Mouse (Mus musculus) hindlimb bud, embryonic 11.5 days (tissue): ENCODE data around the gene Cpb2.

Source experiments
- DNase-seq: peaks from one replicate; pipeline ENCODE4 v3.0.0-alpha.2; 2012; ENCODE audit warnings: low read depth, low spot score; ENCODE audit errors: extremely low spot score

Gene Cpb2

DNA sequence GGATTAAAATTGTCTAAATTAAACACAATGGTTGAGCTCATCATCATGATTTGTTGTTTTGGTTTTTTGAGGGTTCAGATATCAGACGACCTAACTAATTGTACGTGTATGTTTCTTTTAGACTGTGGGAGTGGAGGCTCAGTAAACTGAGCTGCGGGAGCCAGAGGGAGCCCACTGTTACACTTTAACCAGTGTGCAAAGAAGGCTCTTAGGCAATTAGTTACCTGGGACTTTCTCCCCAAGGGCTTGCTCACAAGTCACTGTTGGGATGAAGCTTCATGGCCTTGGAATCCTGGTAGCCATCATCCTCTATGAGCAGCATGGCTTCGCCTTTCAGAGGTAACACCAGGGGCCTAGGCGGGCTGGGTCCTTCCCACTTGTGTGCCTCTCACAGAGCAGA is at the start of gene Cpb2:
Cpb2 (plus strand) TSS at position 201 of the 400 bp plus-strand sequence.
- DNase-seq: no peak

DNA sequence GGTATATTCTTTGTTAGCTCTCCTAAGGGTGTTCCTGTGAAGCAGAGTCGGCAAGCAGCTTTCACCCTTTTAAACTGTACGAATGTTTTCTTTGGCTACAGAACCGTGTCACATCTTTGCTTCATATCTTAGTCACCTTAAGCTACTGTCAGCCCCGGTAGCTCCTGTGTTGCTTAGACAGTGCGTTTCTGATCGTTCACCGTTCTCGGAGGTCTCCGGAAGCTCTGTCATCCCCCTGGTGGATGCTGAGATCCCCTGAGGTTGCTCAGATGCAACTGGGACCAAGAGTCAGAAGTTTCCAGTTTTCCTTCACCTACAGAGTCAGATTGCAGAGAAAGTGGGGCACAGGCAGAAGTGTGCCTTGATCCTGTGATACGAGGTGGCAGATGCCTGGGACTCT is 49.7 kb upstream of the Cpb2 start:
- no peak for DNase-seq

DNA sequence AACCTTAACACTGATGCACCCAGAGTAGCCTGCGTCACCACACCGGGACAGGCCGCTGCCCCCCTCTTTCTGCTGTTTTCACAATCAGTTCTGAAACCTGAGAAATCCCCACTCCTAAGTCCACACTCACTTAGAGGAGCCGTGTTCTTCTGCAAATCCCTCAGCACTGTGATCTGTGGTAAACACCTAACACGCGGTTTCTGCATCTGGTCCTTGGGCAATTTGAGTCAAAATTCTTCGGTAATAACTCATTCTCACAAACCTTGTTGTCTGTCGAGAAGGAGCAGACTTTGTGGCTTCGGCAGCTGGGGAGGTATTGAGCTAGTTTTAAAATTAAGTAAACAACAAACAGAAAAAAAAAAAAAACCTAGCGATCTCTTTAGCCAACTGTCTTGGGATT is 49.2 kb upstream of the Cpb2 start:
- DNase-seq: no peak

DNA sequence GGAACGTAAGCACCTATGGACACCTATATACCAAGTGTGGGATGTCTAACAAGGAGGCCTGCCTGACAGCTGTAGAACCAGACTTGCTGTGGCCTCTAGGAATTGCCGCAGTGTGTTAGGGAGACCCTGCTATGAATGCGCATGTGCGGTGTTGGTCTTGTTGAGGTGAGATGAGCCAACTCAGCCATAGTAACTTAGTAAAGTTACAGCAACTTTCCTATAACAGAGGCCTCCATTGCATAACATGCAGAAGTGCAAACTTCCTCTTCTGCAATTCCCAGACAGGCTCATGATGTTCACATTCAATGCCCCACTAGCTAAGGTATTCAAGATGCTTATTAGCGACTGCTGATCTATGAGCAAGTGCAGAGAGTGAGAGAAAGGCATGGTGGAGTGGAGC is 46.6 kb upstream of the Cpb2 start:
- DNase-seq: no peak

DNA sequence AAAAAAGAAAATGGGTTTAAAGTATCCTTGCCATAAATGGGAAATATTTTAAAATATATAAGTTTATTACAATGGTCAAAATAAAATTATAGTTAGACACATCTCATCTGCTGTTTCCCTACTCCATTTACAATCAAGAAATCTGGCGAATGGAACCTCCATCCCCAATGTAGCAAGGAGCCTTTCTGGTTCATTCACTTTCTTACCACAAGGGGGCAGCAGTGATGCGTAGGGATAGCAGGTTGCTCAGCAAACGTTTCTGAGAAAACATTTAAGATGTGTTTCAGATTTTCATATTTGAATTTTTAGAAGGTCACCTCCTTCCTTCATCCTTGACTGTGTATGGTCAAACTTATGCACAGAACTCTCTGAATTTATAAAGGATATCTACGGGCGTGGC is 45.1 kb upstream of the Cpb2 start:
- peak; percentile 64 for DNase-seq

DNA sequence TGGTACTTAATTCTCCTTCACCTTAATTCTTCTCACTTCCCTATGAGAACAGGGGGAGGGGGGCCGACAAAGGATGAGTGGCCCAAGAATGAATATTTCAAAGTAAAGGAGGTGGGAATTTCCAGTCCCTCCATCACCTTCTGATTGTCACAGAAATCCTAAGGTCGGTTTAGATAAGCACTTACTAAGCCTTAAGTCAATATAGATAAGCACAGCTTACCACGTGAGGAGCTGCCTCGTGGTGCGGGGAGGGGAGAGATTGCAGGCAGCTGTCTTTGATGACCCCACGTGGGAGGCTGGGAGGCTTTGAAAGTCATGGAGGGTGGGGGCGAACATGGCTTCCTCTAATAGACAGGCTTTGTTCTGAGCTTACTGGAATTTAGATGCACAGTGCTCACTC is 44.4 kb upstream of the Cpb2 start:
- no peak for DNase-seq

DNA sequence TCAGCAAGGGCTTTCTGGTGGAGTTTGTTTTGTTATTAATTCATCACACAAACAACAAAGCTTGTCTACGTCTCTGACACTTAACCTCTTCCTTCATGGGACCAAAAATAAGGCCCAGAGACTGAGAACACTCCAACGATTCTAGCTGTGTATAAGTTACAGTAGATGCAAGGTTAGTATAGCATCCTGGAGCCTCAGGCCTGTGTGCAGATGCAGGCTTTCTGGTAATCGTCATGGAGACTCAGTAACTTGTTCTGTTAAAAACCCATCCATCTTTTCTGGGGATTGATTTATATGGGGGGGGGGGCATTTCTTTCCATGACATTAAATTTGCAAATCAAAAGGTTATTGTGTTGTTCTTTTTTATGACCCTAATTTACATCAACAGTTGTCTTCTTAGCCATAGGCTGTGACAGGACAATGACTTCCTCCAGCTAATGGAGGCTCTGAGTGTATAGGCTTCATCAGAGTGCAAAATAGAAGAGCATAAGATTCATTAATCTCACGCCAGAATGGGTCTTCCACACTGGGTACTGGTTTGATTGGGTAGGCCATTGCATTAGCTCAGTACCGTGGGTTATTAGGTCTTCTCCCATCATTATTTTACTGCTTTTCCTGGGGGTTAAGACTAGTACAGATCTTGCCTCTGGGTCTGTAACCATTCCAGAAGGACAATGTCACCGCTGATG is 36.6 kb upstream of the Cpb2 start:
- no peak for DNase-seq

DNA sequence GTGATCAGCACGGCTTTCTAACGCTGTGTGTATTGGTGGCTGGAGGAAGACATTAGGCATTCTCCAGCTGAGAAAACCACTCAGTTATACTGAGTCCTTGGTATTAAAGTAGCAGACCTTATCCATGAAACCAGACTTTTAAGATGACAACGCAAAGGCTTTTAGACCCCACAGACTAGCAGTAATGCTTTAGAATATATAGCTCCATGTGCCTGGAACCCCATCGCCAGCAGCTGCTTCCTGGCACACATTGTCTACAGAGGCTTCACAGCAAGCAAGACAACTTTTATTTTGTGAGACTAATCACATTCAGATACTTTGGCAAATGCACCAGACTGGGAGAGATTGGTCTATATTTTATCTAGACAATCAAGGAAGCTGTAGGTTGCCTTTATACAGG is 35.8 kb upstream of the Cpb2 start:
- DNase-seq: no peak

DNA sequence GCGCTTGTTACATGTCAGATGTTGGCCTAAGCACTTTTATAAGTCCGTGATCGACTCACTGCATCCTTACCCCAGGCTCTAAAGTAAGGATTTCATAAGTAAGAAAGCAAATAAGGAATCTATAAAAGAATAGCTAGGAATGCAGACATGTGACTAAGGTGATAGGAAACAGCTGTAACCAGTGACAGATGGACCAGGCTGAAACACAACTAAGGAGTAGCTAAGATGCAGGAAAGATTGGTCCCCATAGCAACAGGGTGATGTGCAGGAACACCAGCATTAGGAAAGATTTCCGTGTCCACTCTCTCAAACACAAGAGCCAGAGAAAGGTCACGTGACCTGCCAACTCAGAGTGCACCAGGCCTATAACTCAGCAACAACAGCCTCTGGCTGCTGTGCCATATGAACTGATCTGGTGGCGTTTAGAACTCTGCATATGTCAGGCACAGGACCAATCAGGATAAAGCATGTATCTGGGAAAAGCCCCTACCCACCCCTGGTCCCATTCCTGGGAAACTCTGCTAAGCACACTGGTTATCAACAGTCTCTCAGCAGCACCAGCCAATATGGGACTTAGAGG is 33.4 kb upstream of the Cpb2 start:
- no peak for DNase-seq

DNA sequence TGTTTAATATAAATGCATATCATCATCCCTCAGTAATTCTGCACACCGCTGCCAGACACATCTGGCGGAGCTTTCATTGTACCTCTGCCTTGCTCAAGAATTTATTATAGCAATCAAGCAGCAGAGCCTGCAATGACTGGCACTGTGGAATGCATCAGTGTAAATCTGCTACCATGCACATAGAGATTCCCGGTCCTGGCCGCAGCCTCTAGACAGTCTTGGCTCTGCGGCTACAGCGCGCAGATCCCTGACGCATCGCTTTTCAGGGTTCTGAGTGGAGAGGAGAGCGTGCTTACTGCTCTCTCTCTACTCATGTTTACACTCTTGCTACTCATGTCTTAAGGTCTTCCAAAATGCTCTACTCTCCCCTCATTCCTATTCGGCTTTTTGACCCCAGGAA is 28.3 kb upstream of the Cpb2 start:
- no peak for DNase-seq

DNA sequence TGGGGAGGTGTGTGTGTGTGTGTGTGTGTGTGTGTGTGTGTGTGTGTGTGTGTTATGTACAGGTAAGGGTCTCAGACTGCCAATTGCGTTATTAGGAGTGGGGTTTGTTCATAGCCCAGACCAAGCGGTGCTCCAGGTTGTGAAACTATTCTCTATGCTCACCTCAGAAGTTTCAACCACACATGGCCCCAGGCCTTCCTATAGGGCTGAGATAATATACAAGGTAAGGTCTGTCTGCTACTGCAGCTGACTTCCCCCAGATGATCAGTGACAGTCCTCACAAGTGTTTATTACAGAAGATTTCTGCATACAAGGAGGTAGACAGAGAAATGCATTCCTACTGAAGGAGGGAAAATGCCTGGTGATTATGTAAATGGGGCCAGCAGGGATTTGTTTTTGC is 23.2 kb upstream of the Cpb2 start:
- no peak for DNase-seq

DNA sequence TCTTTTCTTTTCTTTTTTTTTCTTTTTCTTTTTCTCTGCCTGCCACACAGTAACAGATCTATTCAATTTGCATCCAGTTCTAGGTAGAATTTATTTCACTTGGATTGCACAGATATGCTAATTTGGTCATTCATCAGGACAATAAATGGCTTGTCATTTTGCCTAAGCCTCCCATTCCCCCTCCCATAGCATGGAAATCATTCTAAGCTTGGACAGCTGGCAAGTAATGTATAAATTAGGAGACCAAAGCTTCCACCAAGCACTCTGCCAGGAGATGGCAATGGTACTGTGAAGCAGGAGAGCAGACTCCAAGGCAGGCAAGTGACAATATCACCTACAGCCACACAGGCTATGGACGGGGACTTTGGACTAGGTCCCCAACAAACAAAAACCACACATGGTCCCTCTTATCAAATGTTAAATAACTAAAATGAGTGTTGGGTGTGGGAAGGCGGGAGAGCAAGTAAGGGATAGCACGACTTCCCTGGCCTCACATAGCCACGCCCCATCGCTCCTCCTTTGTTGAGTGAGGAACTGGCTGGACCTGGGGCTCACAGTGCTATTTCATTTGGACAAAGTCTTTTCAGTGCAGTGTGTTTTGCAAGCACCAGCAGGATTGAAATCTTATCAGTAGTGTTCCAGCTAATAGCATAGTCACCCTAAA is 22.7 kb upstream of the Cpb2 start:
- DNase-seq: no peak

DNA sequence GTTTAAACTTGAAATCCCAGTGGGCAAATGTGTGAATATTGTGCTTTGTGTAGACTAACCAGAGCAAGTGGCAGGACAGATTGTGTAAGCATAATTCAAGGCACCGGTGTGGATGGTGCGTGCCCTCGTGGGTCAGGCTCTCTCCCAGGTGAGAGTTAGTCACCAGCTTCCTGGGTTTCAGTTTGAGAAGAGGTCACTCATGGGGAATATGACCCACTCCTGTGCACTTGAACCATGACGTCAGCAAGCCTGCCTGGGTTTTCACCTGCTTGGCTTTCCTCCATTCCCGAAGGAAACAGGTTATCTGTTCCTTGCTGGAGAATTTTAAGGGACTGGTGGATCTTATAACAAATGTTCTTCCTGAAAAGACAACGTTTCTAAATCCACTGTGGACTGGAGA is 19.7 kb upstream of the Cpb2 start:
- no peak for DNase-seq

DNA sequence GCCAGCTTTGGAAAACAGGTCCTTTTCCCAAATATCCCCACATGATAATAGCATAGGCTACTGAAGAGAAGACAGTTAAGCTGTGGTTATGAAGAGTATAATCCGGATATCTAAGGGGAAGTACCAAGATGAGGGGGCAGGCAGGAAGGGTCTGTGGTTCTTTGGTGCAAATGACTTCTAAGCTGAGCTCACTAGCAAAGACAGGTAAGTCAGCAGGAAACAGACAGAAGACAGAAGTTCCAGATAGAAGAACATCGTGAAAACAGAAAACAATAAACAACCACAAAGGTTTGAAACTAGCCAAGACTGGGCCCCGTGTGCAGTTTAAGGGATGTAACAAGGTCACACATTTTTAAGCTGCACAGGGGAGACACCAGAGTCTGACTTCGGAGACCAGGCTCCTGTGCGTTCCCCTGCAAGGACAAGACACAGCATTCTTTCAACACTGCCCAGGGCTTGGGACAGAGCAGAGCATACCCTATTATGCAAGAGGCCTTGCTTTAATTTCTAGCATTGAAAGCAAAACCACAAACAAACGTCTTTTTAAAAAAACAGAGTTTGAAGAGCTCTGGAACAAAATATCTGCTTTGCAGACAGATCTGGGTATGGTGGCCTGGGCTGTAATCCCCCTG is 14.5 kb upstream of the Cpb2 start:
- no peak for DNase-seq

DNA sequence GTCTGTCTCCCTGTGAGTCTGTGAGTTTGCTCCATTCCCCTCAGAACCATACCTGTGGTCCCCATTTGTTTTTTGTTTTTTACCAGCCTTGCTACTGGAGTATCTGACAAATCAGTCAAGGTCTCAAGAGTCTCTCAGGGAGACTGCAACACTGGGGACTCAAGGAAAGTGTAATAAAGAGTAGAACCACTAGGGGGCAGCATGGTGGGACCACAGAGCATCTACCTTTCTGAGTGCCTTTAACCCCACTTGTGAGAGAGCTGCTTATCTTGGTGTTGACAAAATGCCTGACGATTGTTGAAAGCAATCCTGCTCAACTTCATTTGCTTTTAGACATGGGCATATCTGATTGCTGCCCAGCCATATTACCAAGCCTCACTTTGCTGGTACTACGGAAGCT is 12.3 kb upstream of the Cpb2 start:
- no peak for DNase-seq

DNA sequence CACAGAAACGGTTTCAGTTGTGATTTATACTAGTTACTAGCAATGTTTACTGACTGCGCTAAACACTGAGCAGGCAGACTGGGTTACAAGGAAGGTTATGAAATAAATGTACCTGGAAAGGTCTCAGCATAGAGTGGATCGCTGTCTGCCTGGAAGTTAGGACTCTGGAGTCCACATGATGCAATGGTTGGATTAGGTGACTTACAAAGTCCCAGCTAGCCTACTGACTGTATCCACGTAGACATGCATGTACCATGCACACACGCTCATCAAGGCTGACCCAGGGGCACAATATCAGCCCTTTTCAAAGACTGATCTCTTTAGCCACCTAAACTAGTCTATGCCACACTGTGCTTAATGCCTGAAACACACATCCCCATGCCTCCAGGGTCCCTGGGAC is 9.0 kb upstream of the Cpb2 start:
- DNase-seq: no peak

DNA sequence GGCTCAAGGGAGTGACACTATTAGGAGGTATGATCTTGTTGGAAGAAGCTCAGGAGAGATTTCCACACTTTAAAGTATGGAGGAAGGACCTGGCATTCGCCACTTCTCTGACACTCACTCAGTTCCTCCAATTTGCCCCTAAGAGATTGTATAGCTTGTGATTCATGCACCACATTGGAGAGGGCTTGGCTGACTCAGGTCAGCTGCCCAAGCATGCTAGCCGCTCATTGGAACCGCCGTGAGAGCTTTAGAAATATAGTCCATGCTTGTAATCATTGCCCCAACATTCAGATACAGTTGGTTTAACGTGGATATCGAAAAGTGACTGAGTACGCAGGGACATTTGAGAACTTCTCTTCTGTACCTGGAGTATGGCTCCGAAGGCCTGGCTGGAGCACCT is 6.5 kb upstream of the Cpb2 start:
- no peak for DNase-seq

DNA sequence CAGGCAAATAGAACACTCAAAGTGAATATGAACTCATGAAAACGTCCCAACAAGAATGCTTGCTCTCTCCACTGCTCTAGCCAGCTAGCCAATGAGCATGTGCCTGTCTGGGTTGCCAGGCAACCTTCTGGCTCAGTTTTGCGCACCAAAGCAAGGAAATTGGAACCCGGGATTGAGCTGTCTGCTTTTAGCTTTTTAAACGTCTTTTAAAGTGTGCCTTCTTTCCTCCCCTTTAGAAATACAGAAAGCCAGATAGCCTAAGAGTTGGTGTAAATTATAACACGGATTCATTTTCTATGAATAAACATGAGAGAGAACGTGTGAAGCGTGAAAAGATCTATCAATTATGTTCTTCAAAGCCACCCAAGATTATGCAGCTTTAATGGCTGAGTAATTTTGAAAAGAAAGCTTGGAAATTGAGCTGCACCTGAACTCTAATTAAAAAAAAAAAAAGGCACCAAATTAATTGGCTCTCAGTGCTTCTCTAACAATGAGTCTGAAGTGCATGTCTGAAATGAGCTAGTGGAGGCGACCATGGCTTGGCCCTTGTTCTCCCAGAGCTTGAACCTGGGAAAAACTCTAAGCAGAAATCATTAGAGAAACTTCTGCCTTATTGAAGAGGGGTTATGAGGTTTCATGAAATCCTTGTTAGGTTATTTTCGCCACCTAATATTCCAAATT is 6.0 kb upstream of the Cpb2 start:
- DNase-seq: no peak

DNA sequence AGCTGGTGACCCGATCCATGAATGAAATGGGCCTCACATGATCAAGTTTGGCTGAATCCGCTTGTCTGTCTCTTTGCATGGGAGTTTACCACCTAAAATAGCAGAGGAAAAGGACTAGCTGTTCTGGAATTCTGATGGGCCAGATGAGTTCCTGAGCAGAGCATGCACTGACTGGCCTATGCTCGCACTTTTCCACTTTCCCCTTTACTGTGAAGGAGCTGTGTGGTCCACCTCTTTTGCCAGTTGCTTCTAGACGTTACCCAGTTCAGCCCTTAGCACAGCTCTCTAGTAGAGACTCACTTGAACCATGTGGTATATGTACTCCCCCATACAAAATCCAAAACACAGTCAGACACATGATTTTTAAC is 5.5 kb upstream of the Cpb2 start:
- no peak for DNase-seq

DNA sequence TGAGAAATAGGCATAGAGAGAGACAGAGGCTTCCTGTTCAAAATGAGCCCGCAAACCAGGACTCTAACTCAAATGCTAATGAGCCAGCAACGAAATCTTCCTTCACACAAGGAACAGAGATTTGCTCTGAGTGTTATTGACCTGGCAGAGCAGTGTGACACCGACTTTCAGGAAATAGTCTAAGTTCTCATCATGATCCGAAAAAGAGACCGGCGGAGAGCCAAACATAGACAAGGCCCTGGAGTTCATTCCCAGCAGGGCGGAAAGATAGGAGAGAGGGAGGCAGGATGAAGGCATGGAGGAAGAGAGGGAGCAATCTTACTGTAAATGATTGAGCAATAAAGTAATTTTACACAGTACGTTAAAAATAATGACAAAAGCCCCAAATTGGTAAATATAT is 5.0 kb upstream of the Cpb2 start:
- DNase-seq: no peak

DNA sequence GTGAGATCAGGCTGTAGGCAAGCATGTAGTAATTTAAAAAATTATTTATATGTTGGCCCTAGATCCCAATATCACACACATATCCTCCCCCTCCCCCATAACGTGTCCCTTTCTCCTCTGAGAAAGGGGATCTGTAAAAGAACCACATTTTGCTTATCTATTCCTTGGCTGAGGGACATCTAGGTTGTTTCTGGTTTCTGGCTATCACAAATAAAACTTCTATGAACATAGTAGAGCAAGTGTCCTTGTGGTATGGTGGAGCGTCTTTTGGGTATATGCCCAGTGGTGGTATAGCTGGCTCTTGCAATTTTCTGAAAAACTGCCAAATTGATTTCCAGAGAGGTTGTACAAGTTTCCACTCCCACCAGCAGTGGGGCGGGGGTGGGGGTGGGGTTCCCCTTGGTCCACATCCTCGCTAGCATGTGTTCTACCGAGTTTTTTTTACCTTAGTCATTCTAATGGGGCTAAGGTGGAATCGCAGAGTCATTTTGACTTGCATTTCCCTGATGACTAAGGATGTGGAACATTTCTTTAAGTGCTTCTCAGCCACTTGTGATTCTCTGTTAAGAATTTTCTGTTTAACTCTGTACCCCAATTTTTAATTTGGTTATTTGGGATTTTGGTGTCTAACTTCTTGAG is 3.9 kb upstream of the Cpb2 start:
- DNase-seq: no peak
